Mouse (Mus musculus) regulatory T cell (primary cell): ENCODE results near the gene Foxn3.

ENCODE experiments used
- in situ Hi-C: fragments of 300-600 bp; cut with MboI, MseI; formaldehyde crosslinking; loops from one replicate; pipeline ENCODE4 v1.15.1; 2025; ENCODE audit warnings: high pct_unique_total_duplicates

The Foxn3 gene

GRCm38 (mm10) chr12:99334026-99334425 lies 229.4 kb downstream of the Foxn3 start:
- in situ Hi-C loops: no loop called here

GRCm38 (mm10) chr12:99333304-99333968 lies 229.9 kb downstream of the Foxn3 start:
- in situ Hi-C loops: no loop called here

- in situ Hi-C loops: no loop called here
Measured at GRCm38 (mm10) chr12:99332144-99332807, 231.1 kb downstream of the Foxn3 start.

GRCm38 (mm10) chr12:99331341-99331947 lies 231.9 kb downstream of the Foxn3 start:
- in situ Hi-C loops: no loop called here

DNA sequence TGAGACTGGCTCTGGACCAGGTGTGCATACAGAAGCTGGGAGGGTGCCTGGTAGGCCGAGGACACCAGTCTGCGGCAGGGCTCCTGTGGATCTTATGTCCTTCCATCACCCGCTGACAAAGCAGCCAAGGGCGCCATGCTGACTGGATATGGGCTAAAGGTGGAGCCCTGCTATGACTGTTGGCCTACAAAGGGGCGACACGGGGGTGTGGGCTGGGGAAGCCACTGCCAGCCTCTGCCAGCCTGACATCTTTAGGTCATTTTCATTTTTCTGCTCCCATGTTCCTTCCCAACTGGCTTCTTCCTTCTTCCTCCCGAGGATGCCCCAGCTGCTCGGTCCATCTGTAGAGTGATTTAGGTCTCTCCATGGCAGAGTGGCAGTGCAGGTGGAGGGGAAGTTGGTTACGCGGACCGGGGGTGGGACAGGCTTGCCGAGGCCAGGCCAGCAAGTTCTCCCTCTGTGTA lies 232.5 kb downstream of the Foxn3 start:
- in situ Hi-C loops: no loop called here

- in situ Hi-C loops: loop anchor here (10.0 kb wide), 1 partner anchor 315 kb away; no protein-coding TSS in a partner anchor
Measured at GRCm38 (mm10) chr12:99329301-99330257, 233.8 kb downstream of the Foxn3 start.

DNA sequence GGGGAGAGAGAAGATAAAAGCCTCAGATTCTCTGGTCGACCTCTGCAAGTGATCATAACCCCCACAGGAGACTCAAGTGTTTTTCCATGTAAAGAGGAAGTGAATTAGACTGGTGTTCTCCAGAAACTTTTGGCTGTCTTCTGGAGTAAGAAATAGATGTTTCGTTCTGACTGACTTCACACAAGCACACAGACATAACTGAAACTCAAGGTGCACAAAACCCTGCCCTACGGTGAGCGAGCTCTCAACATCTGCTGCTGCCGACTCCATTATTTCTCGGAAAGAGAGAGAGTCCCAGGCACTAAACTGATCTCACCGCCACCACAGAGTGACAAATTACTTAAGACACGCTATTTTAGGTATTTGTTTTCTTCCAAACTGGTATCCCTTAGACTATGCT lies 237.2 kb downstream of the Foxn3 start:
- in situ Hi-C loops: loop anchor here (10.0 kb wide), 1 partner anchor 319 kb away; no protein-coding TSS in a partner anchor

- in situ Hi-C loops: loop anchor here (10.0 kb wide), 1 partner anchor 323 kb away; no protein-coding TSS in a partner anchor
Measured at GRCm38 (mm10) chr12:99321633-99322431, 241.6 kb downstream of the Foxn3 start.

- in situ Hi-C loops: loop anchor here (10.0 kb wide), 1 partner anchor 324 kb away; no protein-coding TSS in a partner anchor
Measured at GRCm38 (mm10) chr12:99320966-99321496, 242.4 kb downstream of the Foxn3 start.

DNA sequence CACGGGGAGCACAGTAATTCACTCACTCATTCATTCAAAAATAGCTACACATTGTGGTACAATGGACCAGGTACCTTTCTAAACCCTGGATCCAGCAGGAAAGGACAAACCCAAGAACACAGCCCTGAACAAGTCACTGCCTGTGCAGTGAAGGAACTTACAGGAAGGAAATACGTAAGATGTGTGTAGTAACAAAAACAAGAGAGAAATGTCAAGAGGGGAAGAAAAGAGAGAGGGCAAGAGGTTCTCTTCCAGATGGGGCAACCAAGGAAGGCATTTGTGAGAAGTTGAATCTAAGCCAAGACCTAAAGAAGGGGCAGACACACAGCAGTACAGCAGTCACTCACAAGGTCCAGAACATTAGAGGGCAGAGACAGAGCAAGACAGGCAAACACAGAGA lies 243.5 kb downstream of the Foxn3 start:
- in situ Hi-C loops: loop anchor here (10.0 kb wide), 1 partner anchor 325 kb away; no protein-coding TSS in a partner anchor

DNA sequence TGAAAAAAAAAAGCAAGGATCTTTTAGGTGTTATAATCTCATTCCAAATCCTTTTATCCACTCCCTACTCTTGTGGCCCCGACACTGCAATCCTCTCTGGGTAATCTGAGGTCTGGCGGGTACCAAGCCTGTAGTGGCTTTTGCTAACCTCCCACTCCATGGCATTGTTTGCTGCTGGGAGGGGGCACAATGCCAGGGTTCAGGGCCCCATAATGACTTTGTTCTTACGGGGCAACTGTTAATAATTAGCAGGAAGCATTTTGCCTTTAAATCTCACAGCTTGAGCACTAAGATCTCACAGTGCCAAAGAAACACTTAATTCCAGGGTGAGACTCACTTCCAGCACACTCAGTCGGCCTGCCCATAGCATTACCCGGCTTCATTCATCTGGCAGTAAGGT lies 244.2 kb downstream of the Foxn3 start:
- in situ Hi-C loops: no loop called here

- in situ Hi-C loops: no loop called here
Measured at GRCm38 (mm10) chr12:99315931-99316330, 247.5 kb downstream of the Foxn3 start.

- in situ Hi-C loops: no loop called here
Measured at GRCm38 (mm10) chr12:99314817-99315216, 248.6 kb downstream of the Foxn3 start.

DNA sequence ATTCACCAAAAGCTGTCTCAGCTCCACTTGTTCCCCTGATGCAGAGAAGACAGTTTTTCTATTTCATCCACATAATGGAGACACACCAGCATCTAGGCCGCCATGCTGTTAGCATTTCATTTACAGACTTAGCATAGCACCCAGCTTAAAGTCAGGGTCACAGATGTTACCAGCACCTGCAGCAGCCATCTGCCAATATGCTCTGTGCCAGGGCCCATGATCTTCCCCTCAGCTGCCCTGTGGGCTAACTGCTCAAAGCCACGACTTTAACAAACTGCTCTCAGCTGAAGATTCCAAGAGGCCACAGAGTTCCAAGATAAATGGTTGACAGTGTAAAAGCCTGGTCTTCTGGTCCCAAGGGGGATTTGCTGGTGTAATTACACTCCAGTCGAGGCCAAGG lies 252.1 kb downstream of the Foxn3 start:
- in situ Hi-C loops: no loop called here

- in situ Hi-C loops: no loop called here
Measured at GRCm38 (mm10) chr12:99309937-99310336, 253.4 kb downstream of the Foxn3 start.

DNA sequence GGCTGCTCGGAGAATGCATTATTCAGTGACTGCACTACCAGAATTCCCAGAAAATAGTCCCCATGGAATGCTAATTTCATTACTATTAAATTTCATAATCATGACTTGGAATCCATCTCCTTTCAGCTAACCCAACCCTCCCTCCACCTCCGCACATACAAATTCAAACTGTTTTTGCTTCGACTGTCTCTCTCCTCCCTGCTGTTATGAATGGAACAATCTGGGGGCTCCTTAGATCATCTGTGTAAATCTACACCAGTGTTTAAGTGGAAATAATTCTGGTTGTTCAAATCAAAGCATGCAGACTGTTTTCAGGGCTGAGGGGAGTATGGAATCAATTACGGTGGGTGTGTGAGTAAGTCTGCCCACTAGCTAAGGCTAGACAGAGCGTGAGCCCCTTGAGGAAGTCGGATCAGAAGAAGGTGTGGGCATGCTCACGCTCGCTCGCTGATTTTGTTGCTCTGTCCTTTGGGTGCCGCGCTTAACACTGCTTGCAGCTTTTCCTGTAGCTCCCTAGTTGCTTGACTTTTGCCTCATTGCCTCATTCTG lies 254.8 kb downstream of the Foxn3 start:
- in situ Hi-C loops: no loop called here

- in situ Hi-C loops: no loop called here
Measured at GRCm38 (mm10) chr12:99306536-99307204, 256.7 kb downstream of the Foxn3 start.

GRCm38 (mm10) chr12:99305784-99306535 lies 257.4 kb downstream of the Foxn3 start:
- in situ Hi-C loops: no loop called here

- in situ Hi-C loops: no loop called here
Measured at GRCm38 (mm10) chr12:99305324-99305723, 258.1 kb downstream of the Foxn3 start.
